Mouse (Mus musculus): ENCODE results near the gene Olfr766-ps1. TPM values are rescaled to one million over a fixed set of nuclear protein-coding genes. Genes with fewer than 3 reads are reported as not detected.

The Olfr766-ps1 gene
- polyA plus RNA-seq, 1 experiment from 2014 or later, result not detected

DNA sequence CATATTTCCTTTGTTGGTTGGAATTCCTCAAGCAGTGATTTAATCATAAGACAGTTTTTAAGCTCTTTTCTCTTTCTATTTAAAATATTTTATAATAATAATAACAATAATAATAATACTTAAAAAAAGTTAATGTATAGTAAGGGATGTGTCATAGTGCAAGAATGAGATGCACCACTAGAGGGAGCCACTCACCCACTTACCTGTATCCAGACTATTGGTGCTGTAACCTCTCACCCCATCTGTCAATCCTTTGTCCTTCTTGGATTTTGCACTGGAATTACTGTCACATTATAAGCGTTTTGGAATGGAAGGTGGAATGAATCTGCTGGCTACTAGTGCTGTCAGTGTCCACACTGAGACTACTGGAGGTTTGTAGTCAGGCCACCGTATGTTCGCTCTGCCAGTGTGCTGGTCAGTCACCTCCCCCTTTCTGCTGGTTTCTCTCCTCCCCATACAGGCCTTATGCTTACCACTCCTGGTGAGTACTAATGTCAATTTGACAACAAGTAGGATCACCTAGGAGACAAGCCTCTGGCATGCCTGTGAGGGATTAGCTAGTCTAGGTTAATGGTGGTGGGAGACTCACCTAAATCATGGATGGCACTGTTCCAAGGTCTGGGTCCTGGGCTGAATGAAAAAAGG lies 42.6 kb downstream of the Olfr766-ps1 start:
- Histone ChIP-seq H3K4me3 (ENCODE audit: low read depth, low read length) (no peak overlapping the region), H3K4me1 (ENCODE audit: control insufficient read depth, insufficient read depth, low read length) (no peaks in the 10 kb centered on the region), H3K4me2 (replicated peaks; ENCODE audit: low read depth, low read length) (no peak overlapping the region), H3K27ac (ENCODE audit: low read length) (no peak overlapping the region), H3K9ac (replicated peaks; ENCODE audit: low read depth, low read length) (no peak overlapping the region), H3K36me3 (ENCODE audit: control insufficient read depth, insufficient read depth, low read length) (no peaks in the 10 kb centered on the region), H3K9me3 (ENCODE audit: control insufficient read depth, low read depth, low read length) (no peaks in the 10 kb centered on the region), H3K27me3 (ENCODE audit: control insufficient read depth, insufficient read depth, low read length) (no peaks in the 10 kb centered on the region)
- ATAC-seq (ENCODE audit: insufficient number of reproducible peaks, insufficient read depth, low FRiP score, low read depth), result no peak
- WGBS, result 57% methylated on average over 3 of the region's 3 CpGs

DNA sequence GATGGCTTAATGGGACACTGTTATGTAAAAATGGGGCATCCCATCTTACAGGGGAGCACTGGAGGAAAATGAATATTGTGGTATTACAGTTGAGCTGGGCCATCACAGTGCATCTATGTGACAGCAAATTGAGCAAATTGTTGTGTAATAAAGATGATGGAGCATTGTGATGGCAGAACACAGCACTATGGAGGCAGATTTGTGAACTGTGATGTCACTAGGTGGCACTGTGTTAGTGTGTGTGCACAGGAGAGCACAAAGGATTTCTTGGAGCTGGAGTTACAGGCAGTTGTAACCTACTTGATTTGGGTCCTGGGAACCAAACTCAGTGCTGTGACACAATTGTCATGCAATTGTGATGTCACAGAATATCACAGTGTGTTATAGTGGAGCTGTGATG lies 45.5 kb downstream of the Olfr766-ps1 start:
- peak; percentile 33; the same call in 1 of the 2 replicates for ATAC-seq (ENCODE audit: insufficient number of reproducible peaks, insufficient read depth, low FRiP score, low read depth)
- no peak overlapping the region for H3K27ac ChIP-seq (ENCODE audit: low read length)
- H3K4me1 ChIP-seq (ENCODE audit: control insufficient read depth, insufficient read depth, low read length), result no peaks in the 10 kb centered on the region
- no peaks in the 10 kb centered on the region for H3K36me3 ChIP-seq (ENCODE audit: control insufficient read depth, insufficient read depth, low read length)
- no peak overlapping the region for H3K9ac ChIP-seq (replicated peaks; ENCODE audit: low read depth, low read length)
- H3K27me3 ChIP-seq (ENCODE audit: control insufficient read depth, insufficient read depth, low read length), result no peaks in the 10 kb centered on the region
- no peaks in the 10 kb centered on the region for H3K9me3 ChIP-seq (ENCODE audit: control insufficient read depth, low read depth, low read length)
- no peak overlapping the region for H3K4me3 ChIP-seq (ENCODE audit: low read depth, low read length)
- H3K4me2 ChIP-seq (replicated peaks; ENCODE audit: low read depth, low read length), result no peak overlapping the region

- H3K27me3 ChIP-seq (ENCODE audit: control insufficient read depth, insufficient read depth, low read length), result no peaks in the 10 kb centered on the region
- H3K9ac ChIP-seq (replicated peaks; ENCODE audit: low read depth, low read length), result no peak overlapping the region
- H3K4me3 ChIP-seq (ENCODE audit: low read depth, low read length), result no peak overlapping the region
- no peaks in the 10 kb centered on the region for H3K4me1 ChIP-seq (ENCODE audit: control insufficient read depth, insufficient read depth, low read length)
- ATAC-seq (ENCODE audit: insufficient number of reproducible peaks, insufficient read depth, low FRiP score, low read depth), result no peak
- H3K27ac ChIP-seq (ENCODE audit: low read length), result no peak overlapping the region
- no peak overlapping the region for H3K4me2 ChIP-seq (replicated peaks; ENCODE audit: low read depth, low read length)
- H3K36me3 ChIP-seq (ENCODE audit: control insufficient read depth, insufficient read depth, low read length), result no peaks in the 10 kb centered on the region
- no peaks in the 10 kb centered on the region for H3K9me3 ChIP-seq (ENCODE audit: control insufficient read depth, low read depth, low read length)
Observed at GRCm38 (mm10) chr10:129014477-129014876, 54.3 kb downstream of the Olfr766-ps1 start.

Other genes starting within 250 kb of the Olfr766-ps1 start
- 69.6 and 76.6 TPM in 2 replicates for gene Ormdl2, start 247.3 kb downstream of the Olfr766-ps1 start, polyA plus RNA-seq (2014; fragmentation: Nextera tagmentation; extraction: Ambion mirVana)
- 4.2 and 4.6 TPM in 2 replicates for gene Gdf11, start 177.3 kb downstream of the Olfr766-ps1 start, polyA plus RNA-seq (2014; fragmentation: Nextera tagmentation; extraction: Ambion mirVana)
- 663 and 664 TPM in 2 replicates for gene Cd63, start 168.0 kb downstream of the Olfr766-ps1 start, polyA plus RNA-seq (2014; fragmentation: Nextera tagmentation; extraction: Ambion mirVana)
- gene Rdh5, start 146.1 kb downstream of the Olfr766-ps1 start, polyA plus RNA-seq (2014; fragmentation: Nextera tagmentation; extraction: Ambion mirVana), result 14.9 and 17.1 TPM in 2 replicates
- gene Bloc1s1, start 144.9 kb downstream of the Olfr766-ps1 start, polyA plus RNA-seq (2014; fragmentation: Nextera tagmentation; extraction: Ambion mirVana), result 222 and 236 TPM in 2 replicates
- gene Itga7, start 135.2 kb downstream of the Olfr766-ps1 start, polyA plus RNA-seq (2014; fragmentation: Nextera tagmentation; extraction: Ambion mirVana), result 2.6 and 4.4 TPM in 2 replicates
- 0.35 TPM in 1 of 2 replicates, not detected in the other for gene Mettl7b, start 108.0 kb downstream of the Olfr766-ps1 start, polyA plus RNA-seq (2014; fragmentation: Nextera tagmentation; extraction: Ambion mirVana)
- not detected in 2 replicates for gene Olfr9, start 79.5 kb downstream of the Olfr766-ps1 start, polyA plus RNA-seq (2014; fragmentation: Nextera tagmentation; extraction: Ambion mirVana)
- gene Olfr763, start 58.2 kb downstream of the Olfr766-ps1 start, polyA plus RNA-seq (2014; fragmentation: Nextera tagmentation; extraction: Ambion mirVana), result not detected in 2 replicates
- gene Olfr764-ps1, start 29.1 kb downstream of the Olfr766-ps1 start, polyA plus RNA-seq (2014; fragmentation: Nextera tagmentation; extraction: Ambion mirVana), result not detected in 2 replicates
- not detected in 2 replicates for gene Olfr765, start 19.0 kb downstream of the Olfr766-ps1 start, polyA plus RNA-seq (2014; fragmentation: Nextera tagmentation; extraction: Ambion mirVana)
- not detected in 2 replicates for gene Olfr767, start 13.9 kb upstream of the Olfr766-ps1 start, polyA plus RNA-seq (2014; fragmentation: Nextera tagmentation; extraction: Ambion mirVana)
- gene Olfr768, start 30.4 kb upstream of the Olfr766-ps1 start, polyA plus RNA-seq (2014; fragmentation: Nextera tagmentation; extraction: Ambion mirVana), result not detected in 2 replicates
- not detected in 2 replicates for gene Olfr769, start 48.9 kb upstream of the Olfr766-ps1 start, polyA plus RNA-seq (2014; fragmentation: Nextera tagmentation; extraction: Ambion mirVana)
- not detected in 2 replicates for gene Olfr770, start 70.0 kb upstream of the Olfr766-ps1 start, polyA plus RNA-seq (2014; fragmentation: Nextera tagmentation; extraction: Ambion mirVana)
- gene Olfr771, start 95.8 kb upstream of the Olfr766-ps1 start, polyA plus RNA-seq (2014; fragmentation: Nextera tagmentation; extraction: Ambion mirVana), result not detected in 2 replicates
- gene Olfr772, start 108.9 kb upstream of the Olfr766-ps1 start, polyA plus RNA-seq (2014; fragmentation: Nextera tagmentation; extraction: Ambion mirVana), result not detected in 2 replicates
- gene Olfr773, start 118.4 kb upstream of the Olfr766-ps1 start, polyA plus RNA-seq (2014; fragmentation: Nextera tagmentation; extraction: Ambion mirVana), result not detected in 2 replicates
- gene Olfr774, start 167.2 kb upstream of the Olfr766-ps1 start, polyA plus RNA-seq (2014; fragmentation: Nextera tagmentation; extraction: Ambion mirVana), result not detected in 2 replicates
- not detected in 2 replicates for gene Olfr775, start 179.4 kb upstream of the Olfr766-ps1 start, polyA plus RNA-seq (2014; fragmentation: Nextera tagmentation; extraction: Ambion mirVana)
- not detected in 2 replicates for gene Olfr776, start 190.2 kb upstream of the Olfr766-ps1 start, polyA plus RNA-seq (2014; fragmentation: Nextera tagmentation; extraction: Ambion mirVana)
- not detected in 2 replicates for gene Olfr777, start 202.5 kb upstream of the Olfr766-ps1 start, polyA plus RNA-seq (2014; fragmentation: Nextera tagmentation; extraction: Ambion mirVana)
- gene Olfr780, start 249.1 kb upstream of the Olfr766-ps1 start, polyA plus RNA-seq (2014; fragmentation: Nextera tagmentation; extraction: Ambion mirVana), result not detected in 2 replicates